Mouse (Mus musculus) olfactory bulb, adult 2 months (tissue): ENCODE results near the gene Rnf43.

Experiments used
- CTCF ChIP-seq: fragments of 200-500 bp; IDR thresholded peaks from 2 replicates; pipeline ENCODE4 v1.5.1; 2012; ENCODE audit warnings: low read depth, mild to moderate bottlenecking, low read length, moderate library complexity; ENCODE audit not compliant: insufficient read depth
- POLR2A ChIP-seq: fragments of 200-500 bp; IDR thresholded peaks from 2 replicates; pipeline ENCODE4 v1.6.1; 2012; ENCODE audit warnings: mild to moderate bottlenecking, low read depth, low read length, moderate library complexity; ENCODE audit not compliant: insufficient read depth

GRCm38 (mm10) chr11:87720324-87720723, 57.8 kb downstream of the Rnf43 start:
- TF ChIP-seq CTCF (no peak), POLR2A (no peak)
